Comparison of ENCODE assay signal across 26 mouse cellular contexts in the genomic region with DNA sequence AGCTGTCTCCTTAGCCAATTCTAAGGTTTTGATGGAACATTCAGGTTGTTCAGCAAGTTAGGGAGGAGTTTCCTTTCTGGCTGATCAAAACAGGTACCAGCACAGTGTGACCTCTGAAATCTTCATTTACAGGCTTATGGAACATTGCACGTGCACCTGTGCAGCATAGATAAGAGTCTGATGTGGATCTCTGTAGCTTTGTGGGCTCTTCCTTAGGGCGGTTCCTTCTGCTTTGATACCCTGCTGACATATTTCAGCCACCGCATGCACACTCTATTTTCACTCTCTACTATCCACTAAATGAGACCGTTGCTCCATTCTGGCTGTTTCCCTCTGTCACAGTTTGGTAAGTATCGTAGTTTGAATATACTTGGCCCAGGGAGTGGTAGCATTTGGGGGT. TPM values are rescaled to one million over a fixed set of nuclear protein-coding genes. Genes with fewer than 3 reads are reported as not detected.
A peak's percentile ranks its signal among the peaks of the same experiment; 100 is the strongest.
DNase-seq lines count a peak whose midpoint lies in the region; ATAC-seq lines count a peak whose summit lies in the region.
"Had no signal": no experiment of that assay in that cellular context is flagged by ENCODE, and none has a peak within 500 bp of the region (broad histone marks: within the 10 kb centered on the region; RNA-seq: fewer than 3 reads in every experiment).

No protein-coding gene starts in this region.

- H3K27ac ChIP-seq in heart, embryonic 12.5 days (ENCODE audit: poor library complexity, severe bottlenecking): no peak overlapping the region
- no peak overlapping the region for H3K27ac ChIP-seq in limb, embryonic 10.5 days
- H3K27ac ChIP-seq: forebrain, embryonic 10.5 days; forebrain, embryonic 13.5 days; heart, embryonic 13.5 days; hindbrain, embryonic 14.5 days; hindbrain, postnatal 0 days had no signal

- H3K4me3 ChIP-seq in heart, embryonic 12.5 days: no peak overlapping the region
- H3K4me3 ChIP-seq in limb, embryonic 10.5 days: no peak overlapping the region
- H3K4me3 ChIP-seq: forebrain, embryonic 10.5 days; forebrain, embryonic 13.5 days; heart, embryonic 13.5 days had no signal

- H3K9me3 ChIP-seq in heart, embryonic 12.5 days (replicated peaks): no peaks in the 10 kb centered on the region
- H3K9me3 ChIP-seq in limb, embryonic 10.5 days (replicated peaks): no peaks in the 10 kb centered on the region
- H3K9me3 ChIP-seq: forebrain, embryonic 10.5 days; forebrain, embryonic 13.5 days; G1E; heart, embryonic 13.5 days had no signal

- no peaks in the 10 kb centered on the region for H3K4me1 ChIP-seq in heart, embryonic 12.5 days (replicated peaks)
- peaks cover 3% of the 10 kb centered on the region; the same call in 1 of the 2 replicates for H3K4me1 ChIP-seq in limb, embryonic 10.5 days
- H3K4me1 ChIP-seq: forebrain, embryonic 10.5 days; forebrain, embryonic 13.5 days had no signal

- peaks cover 12% of the 10 kb centered on the region; the same call in 1 of the 2 replicates for H3K27me3 ChIP-seq in heart, embryonic 12.5 days (replicated peaks)
- H3K27me3 ChIP-seq in limb, embryonic 10.5 days (ENCODE audit: low read depth, poor library complexity, severe bottlenecking): no peaks in the 10 kb centered on the region
- H3K27me3 ChIP-seq: forebrain, embryonic 13.5 days; heart, embryonic 13.5 days had no signal

- peak; percentile 85 for DNase-seq in heart, adult 11 months
- DNase-seq in CD4-positive helper T cell, adult 2 months (ENCODE audit: low read depth, low spot score): peak; percentile 75
- peak; percentile 44 for DNase-seq in T-cell, adult 2 months (ENCODE audit: low spot score)
- peak; percentile 59 for DNase-seq in thymus, postnatal 14 days
- no peak for DNase-seq in cerebellum, postnatal 10 days
- no peak for DNase-seq in limb, embryonic 10.5 days (ENCODE audit: low spot score)
- DNase-seq: adrenal gland, adult 8-10 months; adrenal gland, postnatal 25 days; B cell, adult 2 months; cerebellum, adult 11-12 months; cerebellum, adult 8-10 months; cerebellum, postnatal 14 days; gastrocnemius, postnatal 14 days; heart, adult 18-20 months; heart, postnatal 14 days; heart, postnatal 4 days had no signal

- no peak overlapping the region for H3K9ac ChIP-seq in heart, embryonic 12.5 days
- H3K9ac ChIP-seq: forebrain, embryonic 13.5 days; heart, embryonic 13.5 days; hindbrain, embryonic 14.5 days had no signal

- ATAC-seq in heart, embryonic 12.5 days (ENCODE audit: insufficient number of reproducible peaks, low FRiP score): no peak
- ATAC-seq: activated CD4-positive, CD25-positive, alpha-beta regulatory T cell, adult 4 months; forebrain, embryonic 13.5 days; forebrain, embryonic 16.5 days; hindbrain, postnatal 0 days; inflammation-experienced regulatory T-cells, adult 6 months had no signal

- 85% methylated on average over 5 of the region's 5 CpGs for WGBS in heart, embryonic 12.5 days
- WGBS in limb, embryonic 10.5 days: 91% methylated on average over 5 of the region's 5 CpGs

- H3K36me3 ChIP-seq in heart, embryonic 12.5 days: no peaks in the 10 kb centered on the region
- H3K36me3 ChIP-seq in limb, embryonic 10.5 days: no peaks in the 10 kb centered on the region
- H3K36me3 ChIP-seq: forebrain, embryonic 10.5 days; G1E; heart, embryonic 13.5 days had no signal

- no peak overlapping the region for H3K4me2 ChIP-seq in heart, embryonic 12.5 days
- H3K4me2 ChIP-seq: forebrain, embryonic 13.5 days; heart, embryonic 13.5 days; hindbrain, embryonic 14.5 days had no signal

RNA-seq across cellular contexts. Expression of a gene that starts 13.9 kb away (rescaled TPM):
- polyA plus RNA-seq in heart, embryonic 12.5 days (2016; fragmentation: Nextera tagmentation; extraction: Ambion mirVana): 7.1 and 7.3 TPM in 2 replicates
- 160 and 171 TPM in 2 replicates for polyA plus RNA-seq in limb, embryonic 10.5 days (2016; fragmentation: Nextera tagmentation; extraction: Ambion mirVana)
- polyA plus RNA-seq: G1E had no signal

RNA-seq across cellular contexts. Expression of a gene that starts 17.2 kb away (rescaled TPM):
- 56.5 and 62.1 TPM in 2 replicates for polyA plus RNA-seq in heart, embryonic 12.5 days (2016; fragmentation: Nextera tagmentation; extraction: Ambion mirVana)
- 35.6 and 38.7 TPM in 2 replicates for polyA plus RNA-seq in limb, embryonic 10.5 days (2016; fragmentation: Nextera tagmentation; extraction: Ambion mirVana)
- polyA plus RNA-seq: activated CD4-positive, CD25-positive, alpha-beta regulatory T cell, adult 4 months; G1E; inflammation-experienced regulatory T-cells, adult 6 months had no signal

RNA-seq across cellular contexts. Expression of a gene that starts 54.8 kb away (rescaled TPM):
- polyA plus RNA-seq in heart, embryonic 12.5 days (2016; fragmentation: Nextera tagmentation; extraction: Ambion mirVana): 4.0 and 4.3 TPM in 2 replicates
- 1.1 TPM in 2 replicates for polyA plus RNA-seq in limb, embryonic 10.5 days (2016; fragmentation: Nextera tagmentation; extraction: Ambion mirVana)
- polyA plus RNA-seq: G1E had no signal

Comparison
In these comparisons a context has a peak if more than half of its experiments do, and no peak if none do; other contexts are left out.
1. DNase-seq: peak in heart, adult 11 months (single experiment), CD4-positive helper T cell, adult 2 months (single experiment), T-cell, adult 2 months (single experiment) and thymus, postnatal 14 days (single experiment); none in cerebellum, postnatal 10 days (0 of 2) and limb, embryonic 10.5 days (single experiment).
2. RNA of a gene that starts 13.9 kb away (polyA plus RNA-seq): 160 to 171 TPM in limb, embryonic 10.5 days; 7.1 to 7.3 TPM in heart, embryonic 12.5 days; every median in the first group is over 10 times any median in the second.